Mouse (Mus musculus) frontal cortex, postnatal 14 days (tissue): ENCODE measurements around the gene Egfl8.

Source experiments
- DNase-seq, 2 experiments: peaks; one replicate each; pipeline ENCODE4 v3.0.0; 2022; ENCODE audit warnings: low spot score in 2 of 2

The Egfl8 gene

GRCm38 (mm10) chr17:34648141-34648890 lies 32.5 kb upstream of the Egfl8 start:
- no peak for DNase-seq

- peak; percentile 96 to 97 for DNase-seq
Observed at GRCm38 (mm10) chr17:34646906-34647787, 31.4 kb upstream of the Egfl8 start, which contains the start of gene Atf6b. Gene Atf6b, plus strand, starts transcription at chr17:34647146.

- no peak for DNase-seq
Observed at GRCm38 (mm10) chr17:34645831-34646511, 30.2 kb upstream of the Egfl8 start.

- DNase-seq = no peak
Observed at GRCm38 (mm10) chr17:34645256-34645829, 29.6 kb upstream of the Egfl8 start.

GRCm38 (mm10) chr17:34644608-34645007 lies 28.8 kb upstream of the Egfl8 start, which contains the start of gene Fkbpl:
Gene Fkbpl, plus strand, starts transcription at chr17:34644764.
- peak; percentile 97 to 98 for DNase-seq

- no peak for DNase-seq
Observed at GRCm38 (mm10) chr17:34643944-34644343, 28.2 kb upstream of the Egfl8 start.

- no peak for DNase-seq
Observed at GRCm38 (mm10) chr17:34643379-34643778, 27.6 kb upstream of the Egfl8 start.

- no peak for DNase-seq
Observed at GRCm38 (mm10) chr17:34641945-34642344, 26.2 kb upstream of the Egfl8 start.

- DNase-seq = no peak
Observed at GRCm38 (mm10) chr17:34640778-34641601, 25.2 kb upstream of the Egfl8 start.

- no peak for DNase-seq
Observed at GRCm38 (mm10) chr17:34639461-34640255, 23.9 kb upstream of the Egfl8 start.

GRCm38 (mm10) chr17:34637459-34637858 lies 21.7 kb upstream of the Egfl8 start:
- DNase-seq = no peak

- no peak for DNase-seq
Observed at GRCm38 (mm10) chr17:34635671-34636070, 19.9 kb upstream of the Egfl8 start.

- peak; percentile 76 to 86 for DNase-seq
Observed at GRCm38 (mm10) chr17:34632261-34632691, 16.5 kb upstream of the Egfl8 start.

- no peak for DNase-seq
Observed at GRCm38 (mm10) chr17:34631647-34632046, 15.9 kb upstream of the Egfl8 start.

GRCm38 (mm10) chr17:34630761-34631301 lies 15.1 kb upstream of the Egfl8 start:
- no peak for DNase-seq

GRCm38 (mm10) chr17:34629796-34630603 lies 14.2 kb upstream of the Egfl8 start:
- DNase-seq = no peak

GRCm38 (mm10) chr17:34629221-34629751 lies 13.5 kb upstream of the Egfl8 start, which contains the start of gene Prrt1:
Gene Prrt1, plus strand, starts transcription at chr17:34629533.
- peak in 1 of 2 experiments; percentile 54 for DNase-seq

GRCm38 (mm10) chr17:34628644-34628967 lies 12.8 kb upstream of the Egfl8 start:
- DNase-seq = no peak
